Mouse (Mus musculus): ENCODE results near the gene Trub2. TPM values are rescaled to one million over a fixed set of nuclear protein-coding genes. Genes with fewer than 3 reads are reported as not detected.

Gene Trub2
- total and polyA plus RNA-seq, 2 experiments from 2014 or later, result 27.3 to 68.7 TPM

DNA sequence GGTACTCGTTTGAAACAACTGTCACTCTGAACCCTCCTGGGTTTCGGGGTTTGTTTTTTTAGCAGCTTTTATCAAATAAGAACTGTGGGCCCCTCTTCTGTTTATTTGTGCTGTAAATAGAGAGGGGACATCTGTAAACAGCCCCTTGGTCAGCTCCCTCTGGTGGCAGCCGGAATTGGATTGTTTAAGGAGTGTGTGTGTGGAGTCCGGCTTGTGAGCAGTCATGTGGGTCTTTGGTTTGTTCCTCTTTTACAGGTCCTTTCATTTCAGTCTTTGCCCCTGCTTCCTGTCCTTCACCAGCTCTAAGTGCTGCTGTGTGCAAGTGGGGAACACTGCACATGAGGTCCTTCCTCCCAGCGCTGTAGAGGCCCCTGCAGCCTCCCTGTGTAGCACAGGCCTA, 48.9 kb downstream of the Trub2 start:
- TF ChIP-seq CTCF (IDR thresholded peaks at IDR 0.05; ENCODE audit: low read depth), result peak; percentile 25; the same call in 1 of the 2 replicates
- H3K4me3 ChIP-seq (ENCODE audit: low read depth, low read length), result no peak overlapping the region
- 0 out of 2 replicates have a peak, but pooled peaks have one; percentile 12 for ATAC-seq
- DNase-seq, result no peak
- peaks cover 58% of the 10 kb centered on the region for H3K36me3 ChIP-seq (ENCODE audit: insufficient read depth)
- no peaks in the 10 kb centered on the region for H3K9me3 ChIP-seq (ENCODE audit: low read length)
- no peak overlapping the region for H3K27ac ChIP-seq (ENCODE audit: low read depth, low read length)
- 80% methylated on average over 5 of the region's 5 CpGs for WGBS
- H3K9ac ChIP-seq, result no peak overlapping the region
- no peaks in the 10 kb centered on the region for H3K27me3 ChIP-seq (ENCODE audit: insufficient read depth, low read length)
- no peak overlapping the region for H3K4me2 ChIP-seq (ENCODE audit: low read depth)
- no peaks in the 10 kb centered on the region for H3K4me1 ChIP-seq (ENCODE audit: insufficient read depth)

DNA sequence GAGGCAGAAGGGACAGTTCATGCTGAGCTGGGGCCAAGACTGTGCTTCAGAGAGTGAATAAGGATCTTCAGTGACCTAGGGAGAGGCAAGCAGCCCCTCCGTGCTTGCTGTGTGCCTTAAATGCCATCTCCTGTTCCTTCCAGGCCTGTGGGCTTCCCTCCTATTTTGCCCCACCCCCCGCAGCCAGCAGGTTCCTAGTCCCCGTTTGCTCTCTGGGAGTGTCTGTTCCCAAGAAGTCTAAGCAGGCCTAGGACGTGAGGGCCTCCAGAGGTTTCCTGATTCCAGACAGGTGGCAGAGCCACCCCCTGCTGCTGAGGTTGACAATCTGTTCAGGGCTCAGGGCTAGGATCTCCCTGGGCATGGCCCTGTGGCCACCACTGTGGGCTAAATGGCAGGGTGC, 49.5 kb downstream of the Trub2 start:
- WGBS, result 71% methylated on average over 4 of the region's 4 CpGs
- H3K27me3 ChIP-seq (ENCODE audit: insufficient read depth, low read length), result no peaks in the 10 kb centered on the region
- H3K27ac ChIP-seq (ENCODE audit: low read depth, low read length), result no peak overlapping the region
- H3K36me3 ChIP-seq (ENCODE audit: insufficient read depth), result peaks cover 64% of the 10 kb centered on the region
- H3K4me1 ChIP-seq (ENCODE audit: insufficient read depth), result no peaks in the 10 kb centered on the region
- H3K4me3 ChIP-seq (ENCODE audit: low read depth, low read length), result no peak overlapping the region
- ATAC-seq (no peak), DNase-seq (no peak)
- no peak overlapping the region for H3K9ac ChIP-seq
- no peak for TF ChIP-seq CTCF (IDR thresholded peaks at IDR 0.05; ENCODE audit: low read depth)
- H3K4me2 ChIP-seq (ENCODE audit: low read depth), result no peak overlapping the region
- no peaks in the 10 kb centered on the region for H3K9me3 ChIP-seq (ENCODE audit: low read length)

DNA sequence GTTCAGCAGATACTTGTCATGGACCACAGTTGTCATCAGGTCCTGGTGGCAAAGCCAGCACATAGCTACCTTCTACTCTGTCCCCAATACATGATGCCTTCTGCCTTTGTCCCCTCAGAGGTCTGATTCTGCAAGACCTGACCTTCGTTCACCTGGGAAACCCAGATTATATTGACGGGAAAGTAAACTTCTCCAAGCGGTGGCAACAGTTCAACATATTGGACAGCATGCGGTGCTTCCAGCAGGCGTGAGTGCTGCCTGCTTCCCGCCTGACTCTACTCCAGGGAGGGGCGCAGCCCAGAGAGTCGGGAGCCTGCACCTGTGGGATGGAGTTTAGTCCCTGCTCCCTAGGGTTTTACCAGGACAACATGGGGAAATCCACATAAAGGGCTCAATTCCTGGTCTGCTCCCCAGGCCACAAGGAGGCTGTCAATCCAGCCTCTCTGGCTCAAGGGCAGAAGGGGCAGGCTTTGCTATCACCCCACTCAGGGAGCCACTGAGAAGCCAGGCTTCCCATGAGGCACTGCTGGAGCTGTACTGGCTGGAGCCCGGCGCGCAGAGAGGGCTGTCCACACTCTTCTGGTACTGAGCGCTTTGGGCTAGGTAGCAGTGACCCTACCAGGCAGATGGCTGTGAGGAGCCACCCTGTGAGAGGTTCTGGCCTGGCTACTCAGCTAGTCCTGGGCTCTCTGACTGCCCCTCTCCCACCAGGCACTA, 50.9 kb downstream of the Trub2 start:
- no peaks in the 10 kb centered on the region for H3K9me3 ChIP-seq (ENCODE audit: low read length)
- DNase-seq, result no peak
- no peak overlapping the region for H3K27ac ChIP-seq (ENCODE audit: low read depth, low read length)
- H3K9ac ChIP-seq, result no peak overlapping the region
- 87% methylated on average over 12 of the region's 12 CpGs for WGBS
- no peaks in the 10 kb centered on the region for H3K27me3 ChIP-seq (ENCODE audit: insufficient read depth, low read length)
- no peaks in the 10 kb centered on the region for H3K4me1 ChIP-seq (ENCODE audit: insufficient read depth)
- TF ChIP-seq CTCF (IDR thresholded peaks at IDR 0.05; ENCODE audit: low read depth), result no peak
- no peak overlapping the region for H3K4me3 ChIP-seq (ENCODE audit: low read depth, low read length)
- H3K4me2 ChIP-seq (ENCODE audit: low read depth), result no peak overlapping the region
- ATAC-seq, result no peak
- peaks cover 78% of the 10 kb centered on the region for H3K36me3 ChIP-seq (ENCODE audit: insufficient read depth)

DNA sequence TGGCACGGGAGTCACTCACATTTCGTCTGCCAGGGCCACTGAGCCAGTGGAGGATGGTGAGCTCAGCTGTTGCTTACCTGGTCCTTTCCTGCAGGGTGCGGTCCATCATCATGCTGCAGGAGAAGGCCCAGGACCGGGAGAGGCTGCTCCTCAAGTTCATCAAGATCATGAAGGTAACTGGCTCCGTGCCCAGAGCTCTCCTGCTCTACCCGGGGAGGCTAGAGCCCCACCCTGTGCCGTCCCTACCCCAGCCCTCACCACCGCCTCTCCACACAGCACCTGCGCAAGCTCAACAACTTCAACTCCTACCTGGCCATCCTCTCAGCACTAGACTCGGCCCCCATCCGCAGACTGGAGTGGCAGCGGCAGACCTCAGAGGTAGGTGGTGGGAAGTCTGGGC, 52.6 kb downstream of the Trub2 start:
- Histone ChIP-seq H3K4me1 (ENCODE audit: insufficient read depth) (no peaks in the 10 kb centered on the region), H3K36me3 (ENCODE audit: insufficient read depth) (peaks cover 91% of the 10 kb centered on the region), H3K27ac (ENCODE audit: low read depth, low read length) (no peak overlapping the region), H3K4me2 (ENCODE audit: low read depth) (no peak overlapping the region), H3K9ac (no peak overlapping the region), H3K4me3 (ENCODE audit: low read depth, low read length) (no peak overlapping the region), H3K27me3 (ENCODE audit: insufficient read depth, low read length) (no peaks in the 10 kb centered on the region), H3K9me3 (ENCODE audit: low read length) (no peaks in the 10 kb centered on the region)
- no peak for TF ChIP-seq CTCF (IDR thresholded peaks at IDR 0.05; ENCODE audit: low read depth)
- DNase-seq, result no peak
- no peak for ATAC-seq
- WGBS, result 92% methylated on average over 12 of the region's 12 CpGs

DNA sequence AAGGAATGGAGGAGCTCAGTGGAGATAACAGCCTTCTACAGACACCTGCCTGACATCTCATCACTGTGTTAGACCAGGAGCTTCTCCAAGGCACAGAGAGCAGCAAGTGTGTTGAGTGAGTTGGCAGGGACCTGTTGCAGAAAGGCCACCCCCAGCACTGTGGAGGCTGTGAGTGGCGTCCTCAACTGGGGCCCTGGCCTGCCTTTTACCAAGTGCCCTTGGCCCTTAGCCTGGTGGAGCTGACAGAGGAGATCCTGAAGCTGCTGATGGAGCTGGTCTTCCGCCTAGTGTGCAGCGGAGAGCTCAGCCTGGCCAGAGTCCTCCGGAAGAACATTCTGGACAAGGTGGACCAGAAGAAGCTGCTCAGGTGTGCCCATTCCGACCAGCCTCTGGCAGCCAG, 55.0 kb downstream of the Trub2 start:
- no peak for ATAC-seq
- H3K4me2 ChIP-seq (ENCODE audit: low read depth), result no peak overlapping the region
- H3K4me3 ChIP-seq (ENCODE audit: low read depth, low read length), result no peak overlapping the region
- no peak overlapping the region for H3K27ac ChIP-seq (ENCODE audit: low read depth, low read length)
- no peaks in the 10 kb centered on the region for H3K27me3 ChIP-seq (ENCODE audit: insufficient read depth, low read length)
- no peaks in the 10 kb centered on the region for H3K9me3 ChIP-seq (ENCODE audit: low read length)
- DNase-seq, result no peak
- H3K4me1 ChIP-seq (ENCODE audit: insufficient read depth), result no peaks in the 10 kb centered on the region
- WGBS, result 96% methylated on average over 5 of the region's 5 CpGs
- no peak overlapping the region for H3K9ac ChIP-seq
- peaks cover 95% of the 10 kb centered on the region for H3K36me3 ChIP-seq (ENCODE audit: insufficient read depth)
- no peak for TF ChIP-seq CTCF (IDR thresholded peaks at IDR 0.05; ENCODE audit: low read depth)

DNA sequence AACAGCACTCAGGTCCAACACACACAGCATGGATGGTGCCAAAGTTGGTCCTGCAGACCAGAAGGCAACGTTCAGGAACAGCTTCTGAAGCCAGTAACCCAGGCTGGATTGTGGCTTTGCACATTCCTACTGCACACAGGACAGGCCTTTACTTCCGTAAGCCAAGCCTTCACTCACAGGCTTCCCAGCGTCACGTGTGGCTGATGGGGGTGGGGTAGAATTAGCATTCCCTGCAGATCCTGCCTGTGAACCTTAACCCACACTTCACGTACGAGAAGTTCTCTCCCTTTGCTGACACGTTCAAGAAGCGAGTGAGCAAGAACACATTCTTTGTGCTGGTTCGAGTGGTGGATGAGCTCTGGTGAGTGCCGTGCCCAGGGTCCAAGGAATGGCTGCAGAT, 55.7 kb downstream of the Trub2 start:
- TF ChIP-seq CTCF (IDR thresholded peaks at IDR 0.05; ENCODE audit: low read depth), result no peak
- Histone ChIP-seq H3K27ac (ENCODE audit: low read depth, low read length) (no peak overlapping the region), H3K4me2 (ENCODE audit: low read depth) (no peak overlapping the region), H3K36me3 (ENCODE audit: insufficient read depth) (peaks cover 95% of the 10 kb centered on the region), H3K9ac (no peak overlapping the region), H3K4me3 (ENCODE audit: low read depth, low read length) (no peak overlapping the region), H3K4me1 (ENCODE audit: insufficient read depth) (no peaks in the 10 kb centered on the region), H3K27me3 (ENCODE audit: insufficient read depth, low read length) (no peaks in the 10 kb centered on the region), H3K9me3 (ENCODE audit: low read length) (no peaks in the 10 kb centered on the region)
- 93% methylated on average over 10 of the region's 10 CpGs for WGBS
- DNase-seq (no peak), ATAC-seq (no peak)

DNA sequence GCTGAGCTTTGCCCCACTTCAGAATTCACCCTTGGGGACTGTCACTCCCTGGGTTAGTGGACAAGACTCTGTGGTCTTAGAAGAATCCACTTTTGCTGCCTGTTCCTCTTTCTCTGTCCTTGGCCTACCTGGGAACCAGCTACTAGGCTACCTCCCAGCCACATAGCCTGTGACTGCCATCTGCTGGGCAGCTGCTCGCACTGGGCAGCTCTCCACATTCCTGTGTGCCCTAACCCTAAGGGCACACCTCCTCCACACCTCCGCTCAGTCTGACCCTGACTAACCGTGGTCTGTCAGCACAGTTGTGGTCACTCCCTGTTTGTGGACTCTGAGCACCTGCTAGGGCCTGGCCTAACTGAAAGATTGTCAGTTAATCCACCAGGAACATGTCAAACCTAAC, 56.8 kb downstream of the Trub2 start:
- no peak overlapping the region for H3K4me2 ChIP-seq (ENCODE audit: low read depth)
- H3K27me3 ChIP-seq (ENCODE audit: insufficient read depth, low read length), result no peaks in the 10 kb centered on the region
- no peak for DNase-seq
- H3K9me3 ChIP-seq (ENCODE audit: low read length), result no peaks in the 10 kb centered on the region
- H3K4me3 ChIP-seq (ENCODE audit: low read depth, low read length), result no peak overlapping the region
- 76% methylated on average over 3 of the region's 3 CpGs for WGBS
- no peak overlapping the region for H3K9ac ChIP-seq
- TF ChIP-seq CTCF (IDR thresholded peaks at IDR 0.05; ENCODE audit: low read depth), result peak; percentile 51
- no peaks in the 10 kb centered on the region for H3K4me1 ChIP-seq (ENCODE audit: insufficient read depth)
- ATAC-seq, result no peak
- H3K36me3 ChIP-seq (ENCODE audit: insufficient read depth), result peaks cover 95% of the 10 kb centered on the region
- H3K27ac ChIP-seq (ENCODE audit: low read depth, low read length), result no peak overlapping the region

Data from forebrain, postnatal 0 days (tissue).